Mouse (Mus musculus): ENCODE results near the gene Kars. TPM values are rescaled to one million over a fixed set of nuclear protein-coding genes. Genes with fewer than 3 reads are reported as not detected.

Kars gene
- polyA plus RNA-seq, 1 experiment from 2014 or later = 270 TPM

- H3K4me3 ChIP-seq = peak overlapping the region; percentile 93
- peak overlapping the region; percentile 88 for H3K27ac ChIP-seq
- H3K36me3 ChIP-seq (replicated peaks) = peaks cover 42% of the 10 kb centered on the region
- no peaks in the 10 kb centered on the region for H3K9me3 ChIP-seq
- DNase-seq (ENCODE audit: extremely low spot score, low spot score) = peak; percentile 50
- H3K4me1 ChIP-seq = peaks cover 27% of the 10 kb centered on the region
- H3K27me3 ChIP-seq (ENCODE audit: poor library complexity, severe bottlenecking) = no peaks in the 10 kb centered on the region
- WGBS = under 1% methylated on average over 40 of the region's 40 CpGs
Measured at GRCm38 (mm10) chr8:112011816-112012242, 706 bp upstream of the Kars start.

DNA sequence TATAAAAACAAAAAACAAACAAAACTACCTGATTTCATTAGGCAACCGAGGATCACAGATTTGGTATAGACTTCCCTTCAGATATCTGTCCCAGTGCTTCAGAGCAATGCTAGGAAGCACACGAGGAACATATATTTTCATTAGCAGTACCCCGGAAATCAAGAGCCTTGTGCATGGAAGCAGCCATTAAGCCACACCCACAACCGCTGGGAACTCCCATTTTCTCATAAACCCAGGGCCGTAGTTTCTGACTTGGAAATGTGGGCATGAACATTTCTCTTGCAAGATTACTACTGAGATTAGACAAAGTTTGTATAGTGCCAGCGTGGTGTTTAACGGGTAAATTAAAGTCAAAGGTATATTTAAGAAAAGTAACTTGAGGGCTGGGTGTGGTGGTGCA lies 1.6 kb downstream of the Kars start:
- WGBS = 91% methylated on average over 7 of the region's 7 CpGs
- no peaks in the 10 kb centered on the region for H3K9me3 ChIP-seq
- peak overlapping the region; percentile 93; the same call in 1 of the 2 replicates for H3K4me3 ChIP-seq
- peaks cover 49% of the 10 kb centered on the region for H3K36me3 ChIP-seq (replicated peaks)
- peaks cover 27% of the 10 kb centered on the region for H3K4me1 ChIP-seq
- no peaks in the 10 kb centered on the region for H3K27me3 ChIP-seq (ENCODE audit: poor library complexity, severe bottlenecking)
- no peak for DNase-seq (ENCODE audit: extremely low spot score, low spot score)
- H3K27ac ChIP-seq = no peak overlapping the region

GRCm38 (mm10) chr8:112007669-112008068 lies 3.5 kb downstream of the Kars start:
- Histone ChIP-seq H3K4me3 (no peak overlapping the region), H3K27ac (no peak overlapping the region), H3K36me3 (replicated peaks) (peaks cover 67% of the 10 kb centered on the region), H3K9me3 (no peaks in the 10 kb centered on the region), H3K4me1 (peaks cover 20% of the 10 kb centered on the region), H3K27me3 (ENCODE audit: poor library complexity, severe bottlenecking) (no peaks in the 10 kb centered on the region)
- WGBS = 88% methylated on average over 2 of the region's 2 CpGs
- no peak for DNase-seq (ENCODE audit: extremely low spot score, low spot score)

GRCm38 (mm10) chr8:112005601-112006000 lies 5.5 kb downstream of the Kars start:
- Histone ChIP-seq H3K36me3 (replicated peaks) (peaks cover 87% of the 10 kb centered on the region), H3K27me3 (ENCODE audit: poor library complexity, severe bottlenecking) (no peaks in the 10 kb centered on the region), H3K4me1 (peaks cover 11% of the 10 kb centered on the region), H3K9me3 (no peaks in the 10 kb centered on the region), H3K27ac (no peak overlapping the region), H3K4me3 (no peak overlapping the region)
- DNase-seq (ENCODE audit: extremely low spot score, low spot score) = no peak
- WGBS = 94% methylated on average over 6 of the region's 6 CpGs

DNA sequence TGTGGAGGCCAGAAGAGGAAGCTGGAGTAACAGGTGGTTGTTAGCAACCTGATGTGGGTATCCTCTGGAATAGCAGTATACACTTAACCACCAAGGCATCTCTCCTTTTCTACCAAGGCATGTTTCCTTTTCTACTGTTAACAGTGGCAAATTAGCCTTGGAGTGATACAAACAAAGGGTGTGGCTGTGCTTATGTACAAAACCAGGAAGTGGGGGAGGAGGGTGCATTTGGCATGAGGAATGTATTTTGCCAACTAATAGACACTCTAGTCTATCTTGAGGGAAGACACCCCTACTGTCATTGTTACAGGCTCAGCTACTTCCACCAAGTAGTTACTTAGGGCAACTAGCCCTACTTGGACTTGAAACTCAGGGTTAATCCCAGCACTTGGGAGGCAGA lies 6.4 kb downstream of the Kars start:
- Histone ChIP-seq H3K27ac (no peak overlapping the region), H3K4me3 (no peak overlapping the region), H3K9me3 (no peaks in the 10 kb centered on the region), H3K4me1 (peaks cover 3% of the 10 kb centered on the region), H3K36me3 (replicated peaks) (peaks cover 95% of the 10 kb centered on the region), H3K27me3 (ENCODE audit: poor library complexity, severe bottlenecking) (no peaks in the 10 kb centered on the region)
- no peak for DNase-seq (ENCODE audit: extremely low spot score, low spot score)

DNA sequence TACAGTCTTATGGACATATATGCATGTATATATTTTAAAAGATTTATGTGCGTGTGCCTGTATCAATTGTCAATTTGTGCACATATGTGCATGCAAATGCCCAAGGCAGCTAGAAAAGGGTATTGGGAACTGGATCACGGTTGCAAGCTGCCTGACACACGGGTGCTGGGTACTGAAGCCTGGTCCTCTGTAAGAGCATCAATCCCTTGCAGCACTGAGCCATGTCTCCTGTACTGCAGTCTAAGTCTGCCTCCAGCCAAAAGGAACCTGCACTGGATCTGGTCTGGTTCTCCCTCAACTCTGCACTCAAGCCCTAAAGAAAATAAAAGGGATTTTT lies 18.5 kb downstream of the Kars start:
- peaks cover 75% of the 10 kb centered on the region for H3K36me3 ChIP-seq (replicated peaks)
- WGBS = 79% methylated on average over 3 of the region's 3 CpGs
- no peaks in the 10 kb centered on the region for H3K27me3 ChIP-seq (ENCODE audit: poor library complexity, severe bottlenecking)
- DNase-seq (ENCODE audit: extremely low spot score, low spot score) = no peak
- no peak overlapping the region for H3K27ac ChIP-seq
- H3K9me3 ChIP-seq = no peaks in the 10 kb centered on the region
- H3K4me1 ChIP-seq = peaks cover 9% of the 10 kb centered on the region
- H3K4me3 ChIP-seq = no peak overlapping the region

DNA sequence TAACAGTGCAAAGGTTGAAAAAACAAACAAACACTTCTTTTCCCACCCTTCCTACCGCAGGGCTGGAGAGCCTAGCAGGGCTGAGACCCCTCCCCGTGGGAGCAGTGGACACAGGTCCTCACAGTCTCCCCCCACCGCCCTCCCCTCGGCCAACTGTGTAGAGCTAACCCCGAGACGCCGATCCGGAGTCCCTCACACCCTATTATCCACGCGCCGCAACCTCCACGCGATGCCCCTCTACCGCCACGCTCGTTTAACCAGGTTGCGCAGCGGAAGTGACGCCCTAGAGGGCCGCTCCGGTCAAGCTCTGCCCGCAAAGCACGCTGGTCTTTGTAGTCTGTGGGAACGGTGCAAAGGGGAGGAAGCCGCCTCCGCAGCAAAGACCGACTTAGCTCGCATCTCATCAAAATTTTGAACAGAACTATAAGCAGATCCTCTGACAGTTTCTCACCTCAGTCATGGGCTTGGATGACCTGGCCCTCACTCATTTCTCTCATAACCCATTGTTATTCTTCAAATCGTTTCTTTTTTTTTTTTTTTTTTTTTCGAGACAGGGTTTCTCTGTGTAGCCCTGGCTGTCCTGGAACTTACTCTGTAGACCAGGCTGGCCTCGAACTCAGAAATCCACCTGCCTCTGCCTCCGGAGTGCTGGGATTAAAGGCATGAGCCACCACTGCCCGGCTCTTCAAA lies 19.0 kb downstream of the Kars start, which contains the start of gene Adat1:
TSS of gene Adat1 (minus strand) at position 290 of the 690 bp plus-strand sequence.
- Histone ChIP-seq H3K9me3 (no peaks in the 10 kb centered on the region), H3K27me3 (ENCODE audit: poor library complexity, severe bottlenecking) (no peaks in the 10 kb centered on the region), H3K4me3 (peak within 1 kb of the TSS; percentile 85), H3K36me3 (replicated peaks) (peaks cover 75% of the 10 kb centered on the region), H3K4me1 (peaks cover 9% of the 10 kb centered on the region), H3K27ac (peak within 1 kb of the TSS; percentile 90)
- DNase-seq (ENCODE audit: extremely low spot score, low spot score) = peak; percentile 90
- 5% methylated on average over 33 of the region's 33 CpGs for WGBS

- peaks cover 9% of the 10 kb centered on the region for H3K4me1 ChIP-seq
- DNase-seq (ENCODE audit: extremely low spot score, low spot score) = no peak
- peaks cover 73% of the 10 kb centered on the region for H3K36me3 ChIP-seq (replicated peaks)
- H3K27ac ChIP-seq = peak overlapping the region; percentile 90
- peak overlapping the region; percentile 85 for H3K4me3 ChIP-seq
- no peaks in the 10 kb centered on the region for H3K9me3 ChIP-seq
- H3K27me3 ChIP-seq (ENCODE audit: poor library complexity, severe bottlenecking) = no peaks in the 10 kb centered on the region
- 71% methylated on average over 8 of the region's 8 CpGs for WGBS
Measured at GRCm38 (mm10) chr8:111991278-111991677, 19.8 kb downstream of the Kars start.

GRCm38 (mm10) chr8:111989911-111990310 lies 21.2 kb downstream of the Kars start:
- H3K36me3 ChIP-seq (replicated peaks) = peaks cover 73% of the 10 kb centered on the region
- DNase-seq (ENCODE audit: extremely low spot score, low spot score) = peak; percentile 80
- H3K9me3 ChIP-seq = no peaks in the 10 kb centered on the region
- no peak overlapping the region for H3K27ac ChIP-seq
- peaks cover 9% of the 10 kb centered on the region for H3K4me1 ChIP-seq
- 23% methylated on average over 7 of the region's 7 CpGs for WGBS
- no peak overlapping the region for H3K4me3 ChIP-seq
- no peaks in the 10 kb centered on the region for H3K27me3 ChIP-seq (ENCODE audit: poor library complexity, severe bottlenecking)

DNA sequence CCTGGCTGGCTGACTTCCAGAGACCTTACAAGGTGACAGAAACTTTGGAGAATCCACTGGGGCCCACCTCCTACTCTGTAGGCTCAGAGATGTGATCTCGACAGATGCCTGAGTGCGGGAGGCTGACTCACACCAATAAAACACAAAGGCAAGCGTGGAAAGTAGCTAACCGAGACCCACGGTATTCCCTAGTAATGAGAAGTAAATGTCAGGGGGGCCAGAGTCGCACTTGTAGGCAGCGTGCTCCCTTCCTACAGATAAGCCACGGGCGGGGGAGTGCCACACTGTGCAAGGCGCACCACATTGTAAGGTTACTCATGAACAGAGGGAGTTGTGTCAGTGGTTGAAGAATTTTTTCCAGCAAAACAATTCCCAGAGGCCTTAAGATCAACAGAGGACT lies 26.6 kb downstream of the Kars start:
- Histone ChIP-seq H3K9me3 (no peaks in the 10 kb centered on the region), H3K4me3 (no peak overlapping the region), H3K27me3 (ENCODE audit: poor library complexity, severe bottlenecking) (no peaks in the 10 kb centered on the region), H3K4me1 (no peaks in the 10 kb centered on the region), H3K27ac (no peak overlapping the region), H3K36me3 (replicated peaks) (peaks cover 93% of the 10 kb centered on the region)
- 89% methylated on average over 10 of the region's 10 CpGs for WGBS
- no peak for DNase-seq (ENCODE audit: extremely low spot score, low spot score)

DNA sequence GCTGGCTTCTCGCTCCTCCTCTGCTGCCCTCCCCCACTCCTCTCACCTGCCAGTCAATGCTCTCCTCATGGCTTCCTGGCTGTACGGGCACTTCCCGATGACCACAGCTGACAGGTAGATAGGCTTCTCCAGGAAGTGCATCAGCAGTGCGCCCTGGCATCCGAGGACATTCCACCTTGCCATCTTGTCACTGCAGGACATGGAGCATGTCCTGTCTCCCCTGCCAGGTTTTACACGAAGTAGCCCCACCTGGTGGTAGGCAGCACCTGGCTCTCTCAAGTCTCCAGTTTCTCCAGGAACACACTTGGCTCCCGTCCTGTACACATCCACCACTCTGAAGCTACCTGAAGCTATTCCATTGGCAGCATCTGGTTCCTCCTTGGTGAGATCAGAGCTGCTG lies 29.0 kb downstream of the Kars start:
- peaks cover 92% of the 10 kb centered on the region for H3K36me3 ChIP-seq (replicated peaks)
- no peak for DNase-seq (ENCODE audit: extremely low spot score, low spot score)
- H3K9me3 ChIP-seq = no peaks in the 10 kb centered on the region
- no peak overlapping the region for H3K27ac ChIP-seq
- no peaks in the 10 kb centered on the region for H3K27me3 ChIP-seq (ENCODE audit: poor library complexity, severe bottlenecking)
- no peak overlapping the region for H3K4me3 ChIP-seq
- H3K4me1 ChIP-seq = no peaks in the 10 kb centered on the region
- WGBS = 80% methylated on average over 7 of the region's 7 CpGs

DNA sequence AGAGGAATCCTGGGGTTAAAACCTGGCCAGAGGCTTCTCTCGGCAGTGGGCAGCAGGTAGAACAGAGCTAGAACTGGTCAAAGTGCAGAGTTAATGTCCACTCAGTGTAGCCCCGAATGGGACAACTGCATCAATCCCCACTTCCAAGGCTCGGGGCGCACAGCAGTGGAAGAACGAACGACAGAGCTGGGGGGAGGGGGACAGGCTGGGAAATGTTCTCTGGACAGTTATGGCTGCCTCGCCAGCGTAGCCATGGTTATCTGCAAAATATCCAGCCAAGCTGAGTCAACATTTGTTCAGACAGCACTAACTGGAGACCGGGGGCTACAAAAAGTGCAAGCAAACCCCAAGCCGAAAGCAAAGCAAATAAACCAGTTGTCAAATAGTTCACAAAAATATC lies 33.0 kb downstream of the Kars start:
- 89% methylated on average over 10 of the region's 10 CpGs for WGBS
- H3K27ac ChIP-seq = no peak overlapping the region
- H3K4me1 ChIP-seq = no peaks in the 10 kb centered on the region
- DNase-seq (ENCODE audit: extremely low spot score, low spot score) = no peak
- H3K9me3 ChIP-seq = peaks cover 13% of the 10 kb centered on the region
- no peaks in the 10 kb centered on the region for H3K27me3 ChIP-seq (ENCODE audit: poor library complexity, severe bottlenecking)
- H3K36me3 ChIP-seq (replicated peaks) = peaks cover 94% of the 10 kb centered on the region
- no peak overlapping the region for H3K4me3 ChIP-seq

DNA sequence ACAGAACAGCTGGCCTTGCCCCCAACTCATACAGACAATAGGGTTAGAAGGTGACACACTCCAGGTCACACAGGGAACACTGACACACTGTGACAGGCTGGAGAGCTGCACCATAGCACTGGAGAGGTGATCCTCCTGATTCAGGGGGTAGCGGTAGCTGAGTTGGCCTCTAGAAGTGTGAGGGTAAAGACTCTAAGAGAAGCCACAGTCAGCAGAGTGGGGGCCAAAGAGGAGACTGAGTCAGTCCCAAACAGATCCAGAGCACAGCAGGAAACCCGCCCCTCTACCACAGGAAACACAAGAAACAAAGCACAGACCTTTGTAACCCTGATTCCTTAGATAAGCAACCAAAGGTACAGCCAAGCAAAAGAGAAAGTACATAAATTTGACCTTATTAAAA lies 34.8 kb downstream of the Kars start:
- peaks cover 94% of the 10 kb centered on the region for H3K36me3 ChIP-seq (replicated peaks)
- DNase-seq (ENCODE audit: extremely low spot score, low spot score) = no peak
- no peaks in the 10 kb centered on the region for H3K4me1 ChIP-seq
- H3K27me3 ChIP-seq (ENCODE audit: poor library complexity, severe bottlenecking) = no peaks in the 10 kb centered on the region
- H3K4me3 ChIP-seq = no peak overlapping the region
- 89% methylated on average over 2 of the region's 2 CpGs for WGBS
- H3K27ac ChIP-seq = no peak overlapping the region
- H3K9me3 ChIP-seq = peaks cover 13% of the 10 kb centered on the region

- WGBS = 96% methylated on average over 2 of the region's 2 CpGs
- Histone ChIP-seq H3K4me1 (no peaks in the 10 kb centered on the region), H3K27ac (no peak overlapping the region), H3K36me3 (replicated peaks) (peaks cover 93% of the 10 kb centered on the region), H3K27me3 (ENCODE audit: poor library complexity, severe bottlenecking) (no peaks in the 10 kb centered on the region), H3K9me3 (peaks cover 13% of the 10 kb centered on the region), H3K4me3 (no peak overlapping the region)
- no peak for DNase-seq (ENCODE audit: extremely low spot score, low spot score)
Measured at GRCm38 (mm10) chr8:111975706-111976105, 35.4 kb downstream of the Kars start.
